Mouse (Mus musculus) heart, postnatal 14 days (tissue): Measurements from ENCODE around the gene Zbtb33. TPM values are rescaled to one million over a fixed set of nuclear protein-coding genes. Genes with fewer than 3 reads are reported as not detected.

Experiments
- DNase-seq, 2 experiments: peaks; one replicate each; pipeline ENCODE4 v3.0.0; 2021 to 2022
- intact Hi-C: fragments of 180-260 bp; cut with DNase I; formaldehyde crosslinking; loops from one replicate; pipeline ENCODE4 v1.15.1; 2025
- long read RNA-seq, 2 experiments: library from polyadenylated mRNA; stranded (forward); transcript quantifications; one replicate each; pipeline ENCODE4 v2.0.0; 2021
- total RNA-seq, 2 experiments: library from RNA; stranded (reverse); gene quantifications; 2 replicates each; pipeline ENCODE4 v1.2.3; 2021

Gene Zbtb33
- total RNA-seq, result 10 to 100 TPM; 11.6 to 11.7 TPM
- long read RNA-seq, experiment 1, partial matches to known transcripts, result 0 of 1 reads
- long read RNA-seq, experiment 1, other reads (novel, unspliced or antisense), result 1 of 1 reads
- long read RNA-seq, experiment 2, partial matches to known transcripts, result 0 of 1 reads
- long read RNA-seq, experiment 2, other reads (novel, unspliced or antisense), result 1 of 1 reads

- intact Hi-C loops, result loop anchor here (10.0 kb wide), 1 partner anchor 245 kb away; no protein-coding TSS in a partner anchor
- peak; percentile 91 to 94 for DNase-seq
Measured at GRCm38 (mm10) chrX:38189552-38190457, at the start of gene Zbtb33. TSS of gene Zbtb33 (plus strand) at chrX:38189793.

GRCm38 (mm10) chrX:38159097-38159496 is 30.5 kb upstream of the Zbtb33 start:
- DNase-seq, result no peak
- intact Hi-C loops, result no loop called here

GRCm38 (mm10) chrX:38165315-38165714 is 24.3 kb upstream of the Zbtb33 start:
- intact Hi-C loops, result no loop called here

GRCm38 (mm10) chrX:38166064-38166463 is 23.5 kb upstream of the Zbtb33 start:
- intact Hi-C loops, result no loop called here
- no peak for DNase-seq

More at GRCm38 (mm10) chrX:38165315-38165714, 24.3 kb upstream of the Zbtb33 start:
- no peak for DNase-seq

GRCm38 (mm10) chrX:38166592-38166991 is 23.0 kb upstream of the Zbtb33 start:
- intact Hi-C loops, result no loop called here
- no peak for DNase-seq

GRCm38 (mm10) chrX:38179891-38180310 is 9.7 kb upstream of the Zbtb33 start:
- DNase-seq, result peak; percentile 33 to 42
- intact Hi-C loops, result loop anchor here (5.0 kb wide), 2 partner anchors 98 to 118 kb away; no protein-coding TSS in a partner anchor

GRCm38 (mm10) chrX:38180656-38181607 is 8.7 kb upstream of the Zbtb33 start:
- DNase-seq, result peak; percentile 8 to 14
- intact Hi-C loops, result no loop called here

- DNase-seq, result peak; percentile 67 to 68
- intact Hi-C loops, result no loop called here
Measured at GRCm38 (mm10) chrX:38181608-38182258, 7.9 kb upstream of the Zbtb33 start.

GRCm38 (mm10) chrX:38185520-38185919 is 4.1 kb upstream of the Zbtb33 start:
- intact Hi-C loops, result no loop called here
- no peak for DNase-seq

- intact Hi-C loops, result loop anchor here (10.0 kb wide), 1 partner anchor 244 kb away; no protein-coding TSS in a partner anchor
- DNase-seq, result no peak
Measured at GRCm38 (mm10) chrX:38190458-38190764, 818 bp downstream of the Zbtb33 start.

- no peak for DNase-seq
- intact Hi-C loops, result no loop called here
Measured at GRCm38 (mm10) chrX:38201816-38202215, 12.2 kb downstream of the Zbtb33 start.

- intact Hi-C loops, result no loop called here
Measured at GRCm38 (mm10) chrX:38207392-38207791, 17.8 kb downstream of the Zbtb33 start.

GRCm38 (mm10) chrX:38216986-38217675 is 27.5 kb downstream of the Zbtb33 start:
- no peak for DNase-seq
- intact Hi-C loops, result no loop called here

More at GRCm38 (mm10) chrX:38207392-38207791, 17.8 kb downstream of the Zbtb33 start:
- no peak for DNase-seq

- intact Hi-C loops, result no loop called here
- no peak for DNase-seq
Measured at GRCm38 (mm10) chrX:38217676-38217991, 28.0 kb downstream of the Zbtb33 start.

- DNase-seq, result no peak
- intact Hi-C loops, result no loop called here
Measured at GRCm38 (mm10) chrX:38222757-38223156, 33.2 kb downstream of the Zbtb33 start.

- intact Hi-C loops, result no loop called here
- DNase-seq, result no peak
Measured at GRCm38 (mm10) chrX:38229888-38230287, 40.3 kb downstream of the Zbtb33 start.

GRCm38 (mm10) chrX:38237731-38238130 is 48.1 kb downstream of the Zbtb33 start:
- intact Hi-C loops, result no loop called here
- DNase-seq, result peak; percentile 22 to 49
